Mouse (Mus musculus) gastrocnemius, adult 2 months (tissue): Measurements from ENCODE around the gene Cers4. TPM values are rescaled to one million over a fixed set of nuclear protein-coding genes. Genes with fewer than 3 reads are reported as not detected.

ENCODE experiments used
- DNase-seq: peaks from one replicate; pipeline ENCODE4 v3.0.0; 2022
- H3K27ac ChIP-seq: fragments of 200-600 bp; 2 replicates; pipeline ENCODE4 v1.8.1; 2022; ENCODE audit warnings: mild to moderate bottlenecking
- H3K4me3 ChIP-seq: fragments of 200-600 bp; 2 replicates; pipeline ENCODE4 v1.8.1; 2022; ENCODE audit warnings: mild to moderate bottlenecking, moderate library complexity
- CTCF ChIP-seq: fragments of 200-600 bp; IDR thresholded peaks from 2 replicates; pipeline ENCODE4 v1.8.1; 2022; ENCODE audit warnings: antibody characterized with exemption, mild to moderate bottlenecking, moderate library complexity
- intact Hi-C: fragments of 180-260 bp; cut with DNase I; formaldehyde crosslinking; loops from one replicate; pipeline ENCODE4 v1.15.1; 2025
- long read RNA-seq, 2 experiments: library from polyadenylated mRNA; stranded (forward); transcript quantifications; one replicate each; pipeline ENCODE4 v2.0.0; 2021
- total RNA-seq, 2 experiments: library from RNA; stranded (reverse); gene quantifications; 2 replicates each; pipeline ENCODE4 v1.2.3; 2021

Gene Cers4
- 1 to 10 TPM; 3.4 to 3.7 TPM for total RNA-seq
- long read RNA-seq, experiment 1, full-length matches to known transcripts: 2 of 4 reads
- long read RNA-seq, experiment 1, partial matches to known transcripts: 0 of 4 reads
- long read RNA-seq, experiment 1, other reads (novel, unspliced or antisense): 2 of 4 reads
- long read RNA-seq, experiment 2, full-length matches to known transcripts: 2 of 3 reads
- long read RNA-seq, experiment 2, partial matches to known transcripts: 0 of 3 reads
- long read RNA-seq, experiment 2, other reads (novel, unspliced or antisense): 1 of 3 reads

DNA sequence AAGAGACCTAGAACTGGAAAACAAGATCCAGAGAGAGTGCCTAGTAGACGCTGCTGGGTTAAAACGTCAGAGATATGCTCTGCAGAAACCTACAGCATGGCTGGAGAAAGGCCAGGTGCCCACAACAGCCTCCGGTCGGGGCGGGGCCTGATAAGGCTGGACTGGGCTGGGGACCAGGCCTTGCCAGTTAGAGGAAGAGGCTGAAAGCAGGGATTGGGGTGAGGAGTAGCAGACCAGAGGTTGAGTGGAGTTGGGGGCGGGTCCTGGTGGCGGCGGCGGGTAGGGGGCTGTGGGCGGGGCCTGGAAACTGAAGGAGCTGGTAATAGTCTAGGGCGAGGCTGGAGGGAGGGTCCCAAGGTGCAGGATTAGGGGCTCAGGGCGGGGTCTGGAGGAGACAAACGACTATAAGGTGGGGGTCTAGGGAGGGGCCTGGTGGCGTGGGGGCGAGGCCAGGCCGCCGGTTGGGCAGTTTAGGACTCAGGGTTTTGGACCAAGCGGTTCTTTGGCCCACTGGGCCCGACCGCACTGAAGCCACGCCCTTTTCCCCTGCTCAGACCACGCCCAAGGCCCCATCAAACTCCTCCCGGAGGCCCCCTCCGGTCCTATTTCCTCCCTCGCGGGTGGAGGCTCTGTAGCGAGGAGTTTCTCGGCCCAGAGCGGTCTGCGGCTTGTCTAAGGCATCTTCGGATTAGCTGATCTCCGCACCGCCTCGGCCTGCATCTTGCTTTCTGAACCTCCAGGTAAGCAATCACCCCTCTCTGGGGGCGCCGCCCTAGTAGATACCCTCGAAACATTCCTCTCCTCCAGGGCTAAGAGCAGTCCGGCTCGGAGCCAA lies at the start of gene Cers4:
Gene Cers4, plus strand, starts transcription at position 176 of the 835 bp plus-strand sequence.
- intact Hi-C loops: no loop called here
- Histone ChIP-seq H3K4me3 (peak within 1 kb of the TSS; percentile 89), H3K27ac (peak within 1 kb of the TSS; percentile 87)
- TF ChIP-seq CTCF: no peak
- DNase-seq: peak; percentile 88

DNA sequence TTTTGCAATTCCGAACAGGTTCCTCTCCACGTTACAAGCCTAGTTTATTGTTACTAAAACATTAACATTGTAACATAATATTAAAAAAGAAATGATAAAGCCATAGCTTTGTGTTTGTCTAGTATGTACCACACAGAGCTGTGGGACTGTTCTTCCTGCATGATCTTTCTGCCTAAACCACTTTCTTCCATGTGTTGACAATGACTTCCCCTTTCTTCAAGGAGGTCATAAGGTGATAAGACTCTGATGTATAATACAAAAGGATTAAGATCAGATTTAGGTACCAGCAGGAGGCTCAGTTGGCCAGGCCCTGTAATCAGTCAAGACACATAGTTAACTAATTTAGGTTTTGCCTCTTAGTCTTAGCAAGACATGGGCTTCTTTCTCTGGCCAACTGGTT lies 34.7 kb upstream of the Cers4 start:
- TF ChIP-seq CTCF: no peak
- DNase-seq: no peak
- Histone ChIP-seq H3K4me3 (no peak overlapping the region), H3K27ac (no peak overlapping the region)
- intact Hi-C loops: no loop called here

DNA sequence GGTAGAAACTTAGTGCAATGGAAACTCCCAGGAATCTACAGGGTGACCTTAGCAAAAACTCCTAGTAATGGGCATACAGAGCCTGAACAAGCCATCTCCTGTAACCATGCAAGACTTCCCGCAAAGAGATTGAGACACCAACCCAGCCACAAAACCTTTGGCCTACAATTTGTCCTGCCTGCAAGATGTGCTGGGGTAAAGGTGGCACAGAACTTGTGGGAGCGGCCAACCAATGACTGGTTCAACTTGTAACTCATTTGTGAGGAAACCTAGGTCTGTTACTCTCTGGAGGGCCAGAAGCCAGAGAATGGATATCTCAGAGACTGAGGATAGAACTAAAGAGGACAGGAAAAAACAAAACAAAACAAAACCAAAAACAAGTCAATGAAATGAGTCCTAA lies 29.8 kb upstream of the Cers4 start:
- H3K27ac ChIP-seq: no peak overlapping the region
- H3K4me3 ChIP-seq: no peak overlapping the region
- no peak for TF ChIP-seq CTCF
- DNase-seq: no peak
- intact Hi-C loops: no loop called here

DNA sequence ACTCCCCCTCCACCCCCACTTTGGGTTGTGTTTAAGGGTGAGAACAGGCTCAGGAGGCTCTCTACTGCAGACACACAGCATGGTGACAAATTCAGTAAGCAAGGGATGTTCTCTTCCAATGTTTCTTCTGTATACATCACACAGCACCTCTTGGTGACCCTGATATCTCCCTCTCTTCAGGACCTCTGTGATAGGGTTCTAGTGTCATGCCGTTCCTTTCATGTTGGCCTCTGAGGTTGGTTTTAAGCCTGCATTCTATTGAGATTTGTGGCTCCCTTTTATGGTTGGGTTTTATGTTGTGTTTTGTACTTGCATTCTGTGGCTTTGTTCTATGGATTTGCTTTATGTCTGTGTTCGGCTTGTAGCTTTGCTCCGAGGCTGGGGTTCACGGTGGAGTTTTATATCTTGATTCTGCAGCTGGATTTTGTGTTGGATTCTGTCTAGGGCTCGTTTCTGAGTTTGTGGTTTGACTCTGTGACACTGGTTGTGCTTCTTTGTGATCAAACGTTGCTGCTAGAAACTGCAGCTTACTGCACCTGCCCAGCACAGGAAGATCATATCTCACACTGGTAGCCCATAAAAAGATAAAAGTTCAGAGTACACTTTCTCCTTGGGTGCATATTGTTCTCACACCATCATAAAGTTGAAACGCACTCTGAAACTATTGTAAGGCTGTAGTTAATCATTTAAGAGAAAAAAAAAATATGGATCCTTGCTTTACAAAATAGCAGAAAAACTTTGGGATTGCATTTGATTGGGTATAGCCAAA lies 18.2 kb upstream of the Cers4 start:
- intact Hi-C loops: no loop called here
- DNase-seq: no peak
- no peak overlapping the region for H3K4me3 ChIP-seq
- no peak for TF ChIP-seq CTCF
- H3K27ac ChIP-seq: no peak overlapping the region

DNA sequence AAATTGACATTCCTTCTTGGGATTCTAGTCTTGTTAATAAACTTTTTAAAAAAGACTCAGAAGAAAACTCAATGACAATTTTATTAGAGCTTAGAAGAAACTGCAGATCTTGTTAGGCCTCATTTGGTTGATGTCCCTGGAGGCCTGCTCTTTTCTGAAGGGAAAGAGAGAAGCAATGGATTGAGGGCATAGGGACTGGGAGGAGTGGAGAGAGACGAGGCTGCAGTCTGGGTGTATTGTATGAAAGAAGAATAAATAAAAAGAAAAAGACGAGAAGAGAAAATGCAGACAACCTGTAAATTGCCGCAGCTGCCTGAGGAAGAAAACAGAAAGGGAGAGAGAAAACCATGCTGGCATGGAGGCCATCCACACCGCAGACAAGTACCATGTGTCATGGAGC lies 11.7 kb upstream of the Cers4 start:
- Histone ChIP-seq H3K4me3 (no peak overlapping the region), H3K27ac (no peak overlapping the region)
- no peak for TF ChIP-seq CTCF
- intact Hi-C loops: no loop called here
- DNase-seq: no peak

DNA sequence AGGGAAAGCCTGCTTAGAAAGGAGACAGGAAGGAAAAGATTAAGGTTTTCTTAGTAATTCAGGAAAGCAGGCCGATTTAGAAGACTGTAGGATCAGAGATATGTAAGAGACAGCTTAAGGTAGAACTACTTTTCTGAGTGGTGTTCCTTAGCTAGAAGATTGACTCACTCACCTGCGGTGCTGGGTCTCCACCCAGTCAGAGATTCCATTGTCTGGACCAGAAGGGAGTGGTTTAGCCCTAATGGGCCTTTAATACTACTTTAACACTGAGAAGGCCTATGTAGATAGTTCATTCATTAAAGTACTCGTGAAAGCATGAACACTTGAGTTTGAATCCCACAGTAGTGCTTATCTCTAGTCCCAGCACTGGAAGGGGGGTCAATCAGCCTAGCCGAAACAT lies 11.2 kb upstream of the Cers4 start:
- intact Hi-C loops: no loop called here
- H3K4me3 ChIP-seq: no peak overlapping the region
- no peak overlapping the region for H3K27ac ChIP-seq
- DNase-seq: no peak
- no peak for TF ChIP-seq CTCF

DNA sequence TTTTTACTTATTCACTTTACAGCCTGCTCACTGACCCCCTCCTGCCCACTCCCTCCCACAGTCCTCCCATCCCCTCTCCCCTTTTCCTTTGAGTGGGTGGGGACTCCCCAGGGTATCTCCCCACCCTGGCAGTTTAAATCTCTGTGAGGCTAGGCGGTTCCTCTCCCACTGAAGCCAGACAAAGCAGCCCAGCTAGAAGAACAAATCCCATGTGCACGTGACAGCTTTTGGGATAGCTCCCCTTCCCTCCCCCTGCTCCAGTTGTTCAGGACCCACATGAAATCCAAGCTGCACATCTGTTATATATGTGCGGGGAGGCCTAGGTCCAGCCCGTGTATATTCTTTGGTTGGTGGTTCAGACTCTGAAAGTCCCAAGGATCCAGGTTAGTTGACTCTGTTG lies 10.3 kb upstream of the Cers4 start:
- Histone ChIP-seq H3K27ac (no peak overlapping the region), H3K4me3 (no peak overlapping the region)
- no peak for TF ChIP-seq CTCF
- DNase-seq: no peak
- intact Hi-C loops: no loop called here

DNA sequence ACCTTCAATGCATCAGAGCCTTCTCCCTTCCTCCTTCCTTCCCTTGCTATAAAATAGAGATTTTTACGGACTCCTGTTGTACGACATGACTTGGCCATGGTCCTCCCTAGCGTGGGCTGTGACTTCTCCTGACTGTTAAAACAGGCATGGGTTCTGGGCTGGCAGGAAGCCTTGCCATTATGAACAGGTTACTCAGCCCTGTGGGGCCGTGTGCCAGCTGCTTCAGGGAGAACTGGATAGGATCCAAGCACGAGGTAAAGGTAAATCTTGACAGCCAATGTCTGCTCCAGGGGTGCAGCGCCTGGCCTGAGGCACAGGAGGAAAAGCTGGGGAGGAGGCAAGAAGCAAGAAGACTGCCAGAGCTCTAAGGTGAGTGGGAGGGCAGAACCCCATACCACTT lies 9.5 kb upstream of the Cers4 start:
- Histone ChIP-seq H3K4me3 (no peak overlapping the region), H3K27ac (no peak overlapping the region)
- no peak for TF ChIP-seq CTCF
- DNase-seq: no peak
- intact Hi-C loops: no loop called here

DNA sequence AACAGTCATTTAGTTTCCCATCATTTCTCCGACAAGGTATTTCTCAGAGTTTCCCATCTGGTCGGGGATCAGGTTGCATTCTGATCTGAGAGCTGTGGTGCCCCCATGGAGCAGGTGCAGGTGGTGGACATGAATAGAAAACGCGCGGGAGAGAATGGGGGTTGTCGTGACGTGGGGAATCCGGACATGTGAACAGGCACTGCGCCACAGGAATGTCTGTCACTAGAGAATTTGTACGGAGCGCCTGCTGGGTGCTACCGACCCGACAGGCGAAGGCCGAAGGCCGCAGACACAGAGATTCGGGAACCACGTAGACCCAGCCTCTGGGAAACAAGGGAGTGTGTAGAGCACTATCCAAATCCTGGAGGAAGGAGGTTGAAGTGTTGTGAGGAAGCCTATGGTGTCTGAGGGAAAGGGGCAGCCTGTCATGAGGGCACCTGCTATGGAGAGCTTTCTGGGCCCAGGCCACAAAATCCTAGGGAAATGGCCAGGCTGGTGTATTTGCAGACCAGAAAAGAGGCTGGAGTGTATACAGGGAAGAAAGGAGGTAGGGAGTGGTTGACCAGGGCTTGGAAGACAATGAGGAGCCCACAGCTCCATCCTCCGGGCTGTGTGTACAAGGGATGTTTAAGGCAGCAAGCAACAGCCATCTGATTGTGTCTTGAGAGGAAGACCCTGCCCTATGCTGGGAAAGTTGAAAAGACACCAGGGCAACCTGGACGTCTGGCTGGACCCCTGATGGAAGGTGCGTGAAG lies 1.0 kb downstream of the Cers4 start:
- peak; percentile 58 for DNase-seq
- peak overlapping the region; percentile 87 for H3K27ac ChIP-seq
- no peak for TF ChIP-seq CTCF
- intact Hi-C loops: no loop called here
- H3K4me3 ChIP-seq: peak overlapping the region; percentile 89

DNA sequence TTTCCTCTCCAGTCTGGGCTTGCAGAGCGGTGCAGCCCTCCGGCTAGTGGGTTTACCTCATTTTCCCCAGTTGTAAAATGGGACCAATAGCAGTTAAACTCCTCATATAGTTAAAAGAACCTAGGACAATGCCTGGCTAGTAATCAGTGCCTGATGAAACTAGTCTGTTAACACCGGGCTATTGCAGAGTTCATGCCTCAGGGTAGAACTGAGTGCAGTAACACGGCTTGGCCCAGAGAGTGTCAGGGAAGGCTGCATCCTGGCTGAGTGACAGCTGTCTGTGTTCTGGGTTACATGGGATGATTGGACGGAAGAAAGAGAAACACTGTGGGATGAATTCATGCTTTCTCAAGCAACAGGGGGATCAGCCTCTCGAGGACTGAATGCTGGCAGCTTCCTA lies 3.1 kb downstream of the Cers4 start:
- no peak for TF ChIP-seq CTCF
- no peak overlapping the region for H3K4me3 ChIP-seq
- no peak overlapping the region for H3K27ac ChIP-seq
- no peak for DNase-seq
- intact Hi-C loops: no loop called here

DNA sequence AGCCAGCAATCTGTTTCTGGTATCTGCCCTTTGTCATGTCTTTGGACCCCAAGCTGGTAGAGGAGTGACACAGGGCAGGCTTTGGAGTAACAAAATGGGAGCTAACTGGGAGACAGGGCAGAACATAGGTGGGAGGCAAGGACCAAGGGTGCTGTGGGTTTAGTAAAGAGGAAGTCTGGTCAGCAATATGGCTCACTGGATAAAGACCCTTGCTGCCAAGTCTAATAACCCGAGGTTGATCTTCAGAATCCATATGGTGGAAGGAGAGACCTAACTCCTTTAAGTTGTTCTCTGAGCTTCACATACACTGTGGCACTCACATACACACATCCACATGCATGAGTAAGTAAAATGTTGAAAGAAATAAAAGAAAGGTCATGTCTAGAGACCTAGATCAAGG lies 4.8 kb downstream of the Cers4 start:
- no peak overlapping the region for H3K4me3 ChIP-seq
- intact Hi-C loops: no loop called here
- no peak for TF ChIP-seq CTCF
- H3K27ac ChIP-seq: no peak overlapping the region
- no peak for DNase-seq

DNA sequence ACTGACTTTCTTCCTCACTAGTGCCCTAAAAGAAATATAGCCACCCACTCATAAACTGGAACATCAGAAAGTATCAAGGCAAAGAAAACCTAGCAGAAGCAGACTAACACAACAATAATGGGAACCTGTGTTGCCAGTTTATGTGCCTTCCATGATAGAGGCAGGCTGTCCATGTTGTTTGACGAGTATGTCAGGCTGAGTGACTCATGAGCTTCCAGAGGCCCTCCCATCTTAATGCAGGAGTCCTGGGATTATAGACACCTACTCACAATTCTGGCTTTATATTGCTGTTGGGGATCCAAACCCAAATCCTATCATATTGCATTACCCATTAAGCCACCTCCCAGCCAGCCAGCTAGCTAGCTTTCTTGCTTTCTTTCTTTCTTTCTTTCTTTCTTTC lies 12.5 kb downstream of the Cers4 start:
- H3K27ac ChIP-seq: no peak overlapping the region
- no peak overlapping the region for H3K4me3 ChIP-seq
- intact Hi-C loops: no loop called here
- no peak for DNase-seq
- no peak for TF ChIP-seq CTCF
